10 mouse cellular contexts compared by ENCODE assay signal in genomic region chr11:95584651-95585050, GRCm38 (mm10). TPM values are rescaled to one million over a fixed set of nuclear protein-coding genes. Genes with fewer than 3 reads are reported as not detected.
DNase-seq lines count a peak whose midpoint lies in the region; ATAC-seq and TF ChIP-seq lines count a peak whose summit lies in the region.
"Had no signal": no experiment of that assay in that cellular context is flagged by ENCODE, and none has a peak within 500 bp of the region (broad histone marks: within the 10 kb centered on the region; RNA-seq: fewer than 3 reads in every experiment).

No protein-coding gene starts in this region.

- 10% methylated on average over 9 of the region's 9 CpGs for WGBS in lung, embryonic 14.5 days
- WGBS in forebrain, embryonic 13.5 days, result 6% methylated on average over 9 of the region's 9 CpGs
- 2% methylated on average over 9 of the region's 9 CpGs for WGBS in limb, embryonic 13.5 days
- WGBS in stomach, embryonic 16.5 days, result 11% methylated on average over 9 of the region's 9 CpGs

- H3K9ac ChIP-seq in lung, embryonic 14.5 days, result no peak overlapping the region
- no peak overlapping the region for H3K9ac ChIP-seq in forebrain, embryonic 13.5 days
- no peak overlapping the region for H3K9ac ChIP-seq in limb, embryonic 13.5 days
- no peak overlapping the region for H3K9ac ChIP-seq in stomach, embryonic 16.5 days (ENCODE audit: low read length)

- H3K4me3 ChIP-seq in lung, embryonic 14.5 days (ENCODE audit: low read depth, low read length), result peak overlapping the region; percentile 43
- H3K4me3 ChIP-seq in forebrain, embryonic 13.5 days, result peak overlapping the region; percentile 40; the same call in 1 of the 2 replicates
- H3K4me3 ChIP-seq in limb, embryonic 13.5 days, result peak overlapping the region; percentile 54
- peak overlapping the region; percentile 48; the same call in 1 of the 2 replicates for H3K4me3 ChIP-seq in stomach, embryonic 16.5 days (replicated peaks; ENCODE audit: low read length)
- H3K4me3 ChIP-seq: layer of hippocampus, adult 2 months; myocyte had no signal

- intact Hi-C loops in left cerebral cortex, postnatal 4 days (cut with DNase I), result loop anchor here (5.0 kb wide), 2 partner anchors 52 to 63 kb away; no protein-coding TSS in a partner anchor

- 0 out of 2 replicates have a peak, but pooled peaks cover 3% of the 10 kb centered on the region for H3K4me1 ChIP-seq in lung, embryonic 14.5 days (ENCODE audit: insufficient read depth)
- H3K4me1 ChIP-seq in forebrain, embryonic 13.5 days, result peaks cover 25% of the 10 kb centered on the region
- H3K4me1 ChIP-seq in limb, embryonic 13.5 days, result peaks cover 93% of the 10 kb centered on the region
- H3K4me1 ChIP-seq in stomach, embryonic 16.5 days (ENCODE audit: control insufficient read depth, insufficient read depth, low read length), result peaks cover 26% of the 10 kb centered on the region

- no peaks in the 10 kb centered on the region for H3K9me3 ChIP-seq in lung, embryonic 14.5 days (ENCODE audit: low read depth, low read length)
- no peaks in the 10 kb centered on the region for H3K9me3 ChIP-seq in forebrain, embryonic 13.5 days (replicated peaks)
- no peaks in the 10 kb centered on the region for H3K9me3 ChIP-seq in limb, embryonic 13.5 days
- H3K9me3 ChIP-seq in stomach, embryonic 16.5 days (replicated peaks; ENCODE audit: control insufficient read depth, low read length), result no peaks in the 10 kb centered on the region

- ATAC-seq in lung, embryonic 14.5 days (ENCODE audit: insufficient read depth), result no peak
- ATAC-seq in forebrain, embryonic 13.5 days, result no peak
- ATAC-seq in limb, embryonic 13.5 days (ENCODE audit: low FRiP score, low read depth), result no peak
- no peak for ATAC-seq in stomach, embryonic 16.5 days (ENCODE audit: insufficient read depth, low FRiP score)
- ATAC-seq in megakaryocyte, adult 5-6 weeks (ENCODE audit: poor library complexity, severe bottlenecking), result no peak

- H3K36me3 ChIP-seq in lung, embryonic 14.5 days (ENCODE audit: insufficient read depth), result no peaks in the 10 kb centered on the region
- no peaks in the 10 kb centered on the region for H3K36me3 ChIP-seq in forebrain, embryonic 13.5 days (ENCODE audit: poor library complexity, severe bottlenecking)
- H3K36me3 ChIP-seq in limb, embryonic 13.5 days, result no peaks in the 10 kb centered on the region
- no peaks in the 10 kb centered on the region for H3K36me3 ChIP-seq in stomach, embryonic 16.5 days (ENCODE audit: control insufficient read depth, insufficient read depth, low read length)

- DNase-seq in lung, embryonic 14.5 days, result no peak
- no peak for DNase-seq in lung, postnatal 14 days
- DNase-seq in thymus, postnatal 10 days (ENCODE audit: low spot score in 2 of 2), result no peak
- no peak for DNase-seq in left cerebral cortex, postnatal 4 days

- TF ChIP-seq CTCF in lung, embryonic 14.5 days (IDR thresholded peaks at IDR 0.05; ENCODE audit: low read depth), result no peak

- H3K27me3 ChIP-seq in lung, embryonic 14.5 days (ENCODE audit: insufficient read depth, low read length), result peaks cover 93% of the 10 kb centered on the region
- peaks cover 99% of the 10 kb centered on the region for H3K27me3 ChIP-seq in forebrain, embryonic 13.5 days
- peaks cover 97% of the 10 kb centered on the region for H3K27me3 ChIP-seq in limb, embryonic 13.5 days
- H3K27me3 ChIP-seq in stomach, embryonic 16.5 days (ENCODE audit: control insufficient read depth, insufficient read depth, low read length), result peaks cover 72% of the 10 kb centered on the region

- peak overlapping the region; percentile 80 for H3K4me2 ChIP-seq in lung, embryonic 14.5 days
- H3K4me2 ChIP-seq in forebrain, embryonic 13.5 days, result peak overlapping the region; percentile 83
- peak overlapping the region; percentile 85 for H3K4me2 ChIP-seq in limb, embryonic 13.5 days (replicated peaks)
- H3K4me2 ChIP-seq in stomach, embryonic 16.5 days (ENCODE audit: low read depth, low read length), result peak overlapping the region; percentile 76; the same call in 1 of the 2 replicates

- no peak overlapping the region for H3K27ac ChIP-seq in lung, embryonic 14.5 days (ENCODE audit: low read depth)
- H3K27ac ChIP-seq in forebrain, embryonic 13.5 days, result no peak overlapping the region
- no peak overlapping the region for H3K27ac ChIP-seq in limb, embryonic 13.5 days
- no peak overlapping the region for H3K27ac ChIP-seq in stomach, embryonic 16.5 days (ENCODE audit: low read length)
- H3K27ac ChIP-seq: layer of hippocampus, adult 2 months had no signal

RNA-seq across cellular contexts. Expression of gene Ngfr, which starts 2.9 kb away (rescaled TPM):
- 5.0 and 5.9 TPM in 2 replicates for polyA plus RNA-seq in lung, embryonic 14.5 days (2014; fragmentation: Nextera tagmentation; extraction: Ambion mirVana)
- polyA plus RNA-seq in forebrain, embryonic 13.5 days (2015; fragmentation: Nextera tagmentation; extraction: Ambion mirVana), result 6.3 and 7.5 TPM in 2 replicates
- 29.4 and 34.5 TPM in 2 replicates for polyA plus RNA-seq in limb, embryonic 13.5 days (2015; fragmentation: Nextera tagmentation; extraction: Ambion mirVana)
- 13.2 and 15.0 TPM in 2 replicates for polyA plus RNA-seq in stomach, embryonic 16.5 days (2015; fragmentation: Nextera tagmentation; extraction: Ambion mirVana)
- total RNA-seq in megakaryocyte, adult 5-6 weeks (2015), result 0.27 and 0.47 TPM in 2 replicates
- total RNA-seq in megakaryocyte, adult 5-6 weeks (2017), result 0.08 and 0.40 TPM in 2 replicates
- total RNA-seq in left cerebral cortex, postnatal 4 days (2021), result 1 to 10 TPM; 4.2 to 8.1 TPM
